Mouse (Mus musculus): ENCODE data around the gene Ccni. TPM values are rescaled to one million over a fixed set of nuclear protein-coding genes. Genes with fewer than 3 reads are reported as not detected.

Ccni gene
- total and polyA plus RNA-seq, 2 experiments from 2014 or later: 116 to 269 TPM

GRCm38 (mm10) chr5:93229527-93229926 lies 23.2 kb upstream of the Ccni start:
- WGBS: 83% methylated on average over 2 of the region's 2 CpGs
- ATAC-seq: no peak
- H3K9ac ChIP-seq (replicated peaks; ENCODE audit: low read length): no peak overlapping the region
- H3K4me2 ChIP-seq (ENCODE audit: low read depth, low read length): no peak overlapping the region
- no peaks in the 10 kb centered on the region for H3K9me3 ChIP-seq (ENCODE audit: low read length)
- no peaks in the 10 kb centered on the region for H3K36me3 ChIP-seq (ENCODE audit: insufficient read depth, low read length)
- no peaks in the 10 kb centered on the region for H3K4me1 ChIP-seq (ENCODE audit: insufficient read depth, low read length)
- no peak overlapping the region for H3K27ac ChIP-seq
- DNase-seq (ENCODE audit: low spot score): no peak
- TF ChIP-seq CTCF (IDR thresholded peaks at IDR 0.05; ENCODE audit: low read depth): no peak
- H3K4me3 ChIP-seq (ENCODE audit: low read length): no peak overlapping the region
- no peaks in the 10 kb centered on the region for H3K27me3 ChIP-seq (ENCODE audit: insufficient read depth, low read length)

GRCm38 (mm10) chr5:93227157-93227556 lies 20.9 kb upstream of the Ccni start:
- Histone ChIP-seq H3K9ac (replicated peaks; ENCODE audit: low read length) (no peak overlapping the region), H3K9me3 (ENCODE audit: low read length) (no peaks in the 10 kb centered on the region), H3K36me3 (ENCODE audit: insufficient read depth, low read length) (no peaks in the 10 kb centered on the region), H3K4me1 (ENCODE audit: insufficient read depth, low read length) (no peaks in the 10 kb centered on the region), H3K4me2 (ENCODE audit: low read depth, low read length) (no peak overlapping the region), H3K4me3 (ENCODE audit: low read length) (no peak overlapping the region), H3K27ac (no peak overlapping the region), H3K27me3 (ENCODE audit: insufficient read depth, low read length) (no peaks in the 10 kb centered on the region)
- DNase-seq (ENCODE audit: low spot score) (no peak), ATAC-seq (no peak)
- no peak for TF ChIP-seq CTCF (IDR thresholded peaks at IDR 0.05; ENCODE audit: low read depth)
- WGBS: 97% methylated on average over 3 of the region's 3 CpGs

- DNase-seq (ENCODE audit: low spot score) (no peak), ATAC-seq (no peak)
- Histone ChIP-seq H3K27ac (no peak overlapping the region), H3K4me2 (ENCODE audit: low read depth, low read length) (no peak overlapping the region), H3K9me3 (ENCODE audit: low read length) (no peaks in the 10 kb centered on the region), H3K9ac (replicated peaks; ENCODE audit: low read length) (no peak overlapping the region), H3K36me3 (ENCODE audit: insufficient read depth, low read length) (no peaks in the 10 kb centered on the region), H3K4me1 (ENCODE audit: insufficient read depth, low read length) (no peaks in the 10 kb centered on the region), H3K27me3 (ENCODE audit: insufficient read depth, low read length) (no peaks in the 10 kb centered on the region), H3K4me3 (ENCODE audit: low read length) (no peak overlapping the region)
- WGBS: 85% methylated on average over 2 of the region's 2 CpGs
- no peak for TF ChIP-seq CTCF (IDR thresholded peaks at IDR 0.05; ENCODE audit: low read depth)
Measured at GRCm38 (mm10) chr5:93224549-93224948, 18.3 kb upstream of the Ccni start.

- H3K27ac ChIP-seq: no peak overlapping the region
- ATAC-seq (no peak), DNase-seq (ENCODE audit: low spot score) (peak; percentile 45)
- H3K27me3 ChIP-seq (ENCODE audit: insufficient read depth, low read length): no peaks in the 10 kb centered on the region
- no peak overlapping the region for H3K9ac ChIP-seq (replicated peaks; ENCODE audit: low read length)
- no peaks in the 10 kb centered on the region for H3K9me3 ChIP-seq (ENCODE audit: low read length)
- TF ChIP-seq CTCF (IDR thresholded peaks at IDR 0.05; ENCODE audit: low read depth): no peak
- 44% methylated on average over 3 of the region's 3 CpGs for WGBS
- no peaks in the 10 kb centered on the region for H3K4me1 ChIP-seq (ENCODE audit: insufficient read depth, low read length)
- H3K36me3 ChIP-seq (ENCODE audit: insufficient read depth, low read length): no peaks in the 10 kb centered on the region
- no peak overlapping the region for H3K4me2 ChIP-seq (ENCODE audit: low read depth, low read length)
- no peak overlapping the region for H3K4me3 ChIP-seq (ENCODE audit: low read length)
Measured at GRCm38 (mm10) chr5:93221661-93222060, 15.4 kb upstream of the Ccni start.

- Histone ChIP-seq H3K27ac (no peak overlapping the region), H3K9ac (replicated peaks; ENCODE audit: low read length) (no peak overlapping the region), H3K4me1 (ENCODE audit: insufficient read depth, low read length) (no peaks in the 10 kb centered on the region), H3K36me3 (ENCODE audit: insufficient read depth, low read length) (no peaks in the 10 kb centered on the region), H3K9me3 (ENCODE audit: low read length) (no peaks in the 10 kb centered on the region), H3K4me2 (ENCODE audit: low read depth, low read length) (no peak overlapping the region), H3K4me3 (ENCODE audit: low read length) (no peak overlapping the region), H3K27me3 (ENCODE audit: insufficient read depth, low read length) (no peaks in the 10 kb centered on the region)
- ATAC-seq (no peak), DNase-seq (ENCODE audit: low spot score) (no peak)
- no peak for TF ChIP-seq CTCF (IDR thresholded peaks at IDR 0.05; ENCODE audit: low read depth)
- WGBS: 90% methylated on average over 3 of the region's 3 CpGs
Measured at GRCm38 (mm10) chr5:93218375-93218774, 12.1 kb upstream of the Ccni start.

- Histone ChIP-seq H3K36me3 (ENCODE audit: insufficient read depth, low read length) (no peaks in the 10 kb centered on the region), H3K9me3 (ENCODE audit: low read length) (no peaks in the 10 kb centered on the region), H3K4me1 (ENCODE audit: insufficient read depth, low read length) (peaks cover 11% of the 10 kb centered on the region; the same call in 1 of the 2 replicates), H3K27me3 (ENCODE audit: insufficient read depth, low read length) (no peaks in the 10 kb centered on the region), H3K9ac (replicated peaks; ENCODE audit: low read length) (no peak overlapping the region; the same call in 1 of the 2 replicates), H3K27ac (no peak overlapping the region), H3K4me2 (ENCODE audit: low read depth, low read length) (peak overlapping the region; percentile 66; the same call in 1 of the 2 replicates), H3K4me3 (ENCODE audit: low read length) (no peak overlapping the region)
- no peak for TF ChIP-seq CTCF (IDR thresholded peaks at IDR 0.05; ENCODE audit: low read depth)
- ATAC-seq: no peak
- 90% methylated on average over 1 of the region's 1 CpGs for WGBS
- DNase-seq (ENCODE audit: low spot score): no peak
Measured at GRCm38 (mm10) chr5:93207555-93207954, 1.3 kb upstream of the Ccni start.

DNA sequence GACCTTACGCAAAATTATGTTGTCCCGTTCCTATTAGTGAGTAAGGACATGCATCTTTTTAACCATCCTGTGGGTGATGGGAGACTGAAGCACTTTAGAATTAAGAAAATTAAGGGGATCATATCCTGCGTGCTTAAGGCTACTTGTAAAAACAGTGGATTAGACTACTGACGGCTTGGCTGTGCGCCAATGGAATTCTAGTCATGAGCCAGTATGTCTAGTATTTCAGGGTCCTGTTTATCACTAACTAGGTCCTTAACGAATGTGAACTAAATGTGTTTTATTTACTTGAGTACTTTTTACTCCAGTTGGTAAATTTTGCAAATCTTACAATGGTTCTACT lies 682 bp upstream of the Ccni start:
- peak overlapping the region; percentile 85 for H3K9ac ChIP-seq (replicated peaks; ENCODE audit: low read length)
- H3K36me3 ChIP-seq (ENCODE audit: insufficient read depth, low read length): no peaks in the 10 kb centered on the region; the same call in 1 of the 2 replicates
- H3K27me3 ChIP-seq (ENCODE audit: insufficient read depth, low read length): no peaks in the 10 kb centered on the region
- DNase-seq (ENCODE audit: low spot score) (peak; percentile 41), ATAC-seq (peak; percentile 22)
- no peaks in the 10 kb centered on the region for H3K9me3 ChIP-seq (ENCODE audit: low read length)
- peak overlapping the region; percentile 91 for H3K4me3 ChIP-seq (ENCODE audit: low read length)
- peak overlapping the region; percentile 66 for H3K4me2 ChIP-seq (ENCODE audit: low read depth, low read length)
- 4% methylated on average over 6 of the region's 6 CpGs for WGBS
- H3K27ac ChIP-seq: peak overlapping the region; percentile 88
- no peak for TF ChIP-seq CTCF (IDR thresholded peaks at IDR 0.05; ENCODE audit: low read depth)
- H3K4me1 ChIP-seq (ENCODE audit: insufficient read depth, low read length): peaks cover 11% of the 10 kb centered on the region; the same call in 1 of the 2 replicates

All from hindbrain, postnatal 0 days (tissue).